Mouse (Mus musculus) liver, postnatal 0 days (tissue): Measurements from ENCODE around the gene Lrrc4b.

ENCODE experiments used
- CTCF ChIP-seq: sonication (generic); IDR thresholded peaks from 2 replicates; pipeline ENCODE4 v1.5.1; 2016; ENCODE audit warnings: antibody characterized with exemption, low read depth
- EP300 ChIP-seq: IDR thresholded peaks from 2 replicates; pipeline ENCODE4 v1.6.1; 2016; ENCODE audit warnings: antibody characterized with exemption, low read depth, mild to moderate bottlenecking

- TF ChIP-seq CTCF = no peak
- TF ChIP-seq EP300 = no peak
Measured at GRCm38 (mm10) chr7:44475046-44475614, 46.3 kb downstream of the Lrrc4b start.
